Mouse (Mus musculus) kidney, postnatal 14 days (tissue): Measurements from ENCODE around the gene Gps1.
A peak's percentile ranks its signal among the peaks of the same experiment; 100 is the strongest.
"Not testable (repeated sequence)": the region's sequence is repeated elsewhere in the genome, so short reads cannot be mapped to it uniquely, and the experiment has no call there.

Experiments used
- DNase-seq: peaks from one replicate; pipeline ENCODE4 v3.0.0; 2022; ENCODE audit warnings: mixed read lengths

Gene Gps1

GRCm38 (mm10) chr11:120822831-120823550 lies 38.9 kb downstream of the Gps1 start:
- DNase-seq, result peak; percentile 39

- no peak for DNase-seq
Observed at GRCm38 (mm10) chr11:120823551-120823947, 39.5 kb downstream of the Gps1 start.

- DNase-seq, result peak; percentile 98
Observed at GRCm38 (mm10) chr11:120823956-120824786, 40.1 kb downstream of the Gps1 start, which contains the start of gene Fasn. Fasn (minus strand) TSS chr11:120824547.

- DNase-seq, result no peak
Observed at GRCm38 (mm10) chr11:120824787-120825288, 40.8 kb downstream of the Gps1 start.

GRCm38 (mm10) chr11:120825289-120825863 lies 41.3 kb downstream of the Gps1 start:
- DNase-seq, result no peak

GRCm38 (mm10) chr11:120826016-120826953 lies 42.2 kb downstream of the Gps1 start:
- no peak for DNase-seq

- DNase-seq, result no peak
Observed at GRCm38 (mm10) chr11:120828416-120828815, 44.3 kb downstream of the Gps1 start.

- no peak for DNase-seq
Observed at GRCm38 (mm10) chr11:120829757-120830532, 45.9 kb downstream of the Gps1 start.

GRCm38 (mm10) chr11:120830686-120831085 lies 46.6 kb downstream of the Gps1 start:
- DNase-seq, result peak; percentile 46

- DNase-seq, result no peak
Observed at GRCm38 (mm10) chr11:120831659-120832440, 47.8 kb downstream of the Gps1 start.

- DNase-seq, result not testable (repeated sequence)
Observed at GRCm38 (mm10) chr11:120832962-120833361, 48.9 kb downstream of the Gps1 start.

- DNase-seq, result no peak
Observed at GRCm38 (mm10) chr11:120833555-120834280, 49.6 kb downstream of the Gps1 start.
